Mouse (Mus musculus) left cerebral cortex, postnatal 25 days (tissue): ENCODE measurements around the gene Lyl1. TPM values are rescaled to one million over a fixed set of nuclear protein-coding genes. Genes with fewer than 3 reads are reported as not detected.

Experiments used
- DNase-seq, 2 experiments: peaks; one replicate each; pipeline ENCODE4 v3.0.0; 2022; ENCODE audit warnings: low spot score in 2 of 2, mixed read lengths in 1 of 2
- intact Hi-C: fragments of 180-260 bp; cut with DNase I; formaldehyde crosslinking; loops from one replicate; pipeline ENCODE4 v1.15.1; 2025
- total RNA-seq, 2 experiments: library from RNA; stranded (reverse); gene quantifications; 2 replicates each; pipeline ENCODE4 v1.2.3; 2021

Lyl1 gene
- total RNA-seq, 2 experiments from 2014 or later, result 2.8 to 3.5 TPM

- intact Hi-C loops, result loop anchor here (2.0 kb wide), 1 partner anchor 113 kb away; no protein-coding TSS in a partner anchor
- DNase-seq, result peak; percentile 61 to 79
Measured at GRCm38 (mm10) chr8:84699861-84700322, 1.4 kb upstream of the Lyl1 start.

- DNase-seq, result no peak
- intact Hi-C loops, result no loop called here
Measured at GRCm38 (mm10) chr8:84700526-84700925, 731 bp upstream of the Lyl1 start.

GRCm38 (mm10) chr8:84702561-84702960 is 1.3 kb downstream of the Lyl1 start:
- DNase-seq, result no peak
- intact Hi-C loops, result no loop called here

GRCm38 (mm10) chr8:84702963-84703465 is 1.8 kb downstream of the Lyl1 start:
- intact Hi-C loops, result no loop called here
- no peak for DNase-seq

GRCm38 (mm10) chr8:84703466-84704249 is 2.4 kb downstream of the Lyl1 start:
- intact Hi-C loops, result no loop called here
- DNase-seq, result no peak

- DNase-seq, result peak in 1 of 2 experiments; percentile 70
- intact Hi-C loops, result no loop called here
Measured at GRCm38 (mm10) chr8:84704356-84704755, 3.1 kb downstream of the Lyl1 start.

GRCm38 (mm10) chr8:84704867-84705831 is 3.9 kb downstream of the Lyl1 start:
- intact Hi-C loops, result no loop called here
- no peak for DNase-seq

- intact Hi-C loops, result no loop called here
- DNase-seq, result no peak
Measured at GRCm38 (mm10) chr8:84705960-84706359, 4.7 kb downstream of the Lyl1 start.

- no peak for DNase-seq
- intact Hi-C loops, result no loop called here
Measured at GRCm38 (mm10) chr8:84706610-84707266, 5.5 kb downstream of the Lyl1 start.

- intact Hi-C loops, result no loop called here
- no peak for DNase-seq
Measured at GRCm38 (mm10) chr8:84707267-84707883, 6.1 kb downstream of the Lyl1 start.

GRCm38 (mm10) chr8:84708071-84708541 is 6.8 kb downstream of the Lyl1 start:
- intact Hi-C loops, result loop anchor here (2.0 kb wide), 1 partner anchor 105 kb away; no protein-coding TSS in a partner anchor

GRCm38 (mm10) chr8:84708774-84709475 is 7.7 kb downstream of the Lyl1 start:
- intact Hi-C loops, result loop anchor here (2.0 kb wide), 1 partner anchor 104 kb away; no protein-coding TSS in a partner anchor
- DNase-seq, result peak; percentile 87 to 89

More at GRCm38 (mm10) chr8:84708071-84708541, 6.8 kb downstream of the Lyl1 start:
- no peak for DNase-seq

- DNase-seq, result no peak
- intact Hi-C loops, result loop anchor here (2.0 kb wide), 1 partner anchor 103 kb away; no protein-coding TSS in a partner anchor
Measured at GRCm38 (mm10) chr8:84709931-84710330, 8.7 kb downstream of the Lyl1 start.

- intact Hi-C loops, result no loop called here
- no peak for DNase-seq
Measured at GRCm38 (mm10) chr8:84711312-84711711, 10.1 kb downstream of the Lyl1 start.

- no peak for DNase-seq
- intact Hi-C loops, result no loop called here
Measured at GRCm38 (mm10) chr8:84711933-84712758, 10.9 kb downstream of the Lyl1 start.

GRCm38 (mm10) chr8:84712759-84713120 is 11.5 kb downstream of the Lyl1 start:
- intact Hi-C loops, result no loop called here
- no peak for DNase-seq

GRCm38 (mm10) chr8:84713381-84713780 is 12.1 kb downstream of the Lyl1 start:
- DNase-seq, result no peak
- intact Hi-C loops, result no loop called here
